8 mouse cellular contexts compared by ENCODE assay signal in genomic region chr5:31179766-31180630, GRCm38 (mm10). TPM values are rescaled to one million over a fixed set of nuclear protein-coding genes. Genes with fewer than 3 reads are reported as not detected.
A peak's percentile ranks its signal among the peaks of the same experiment; 100 is the strongest.
DNase-seq lines count a peak whose midpoint lies in the region; ATAC-seq and TF ChIP-seq lines count a peak whose summit lies in the region.

TSS of gene Gm29609 (minus strand) at chr5:31179911.
TSS of gene Gtf3c2 (minus strand) at chr5:31180144.

- under 1% methylated on average over 59 of the region's 59 CpGs for WGBS in hindbrain, postnatal 0 days

- peak; percentile 8; the same call in 1 of the 2 replicates for TF ChIP-seq CTCF in gastrocnemius, adult 2 months (IDR thresholded peaks at IDR 0.05)
- no peak; the same call in 1 of the 2 replicates for TF ChIP-seq CTCF in hindbrain, postnatal 0 days (IDR thresholded peaks at IDR 0.05; ENCODE audit: low read depth)
- TF ChIP-seq CTCF in left cerebral cortex, adult 2 months (IDR thresholded peaks at IDR 0.05), result no peak; the same call in 1 of the 2 replicates

- H3K4me1 ChIP-seq in hindbrain, postnatal 0 days (ENCODE audit: insufficient read depth, low read length), result no peaks in the 10 kb centered on the region; the same call in 1 of the 2 replicates

- H3K27ac ChIP-seq in gastrocnemius, adult 2 months, result peak within 1 kb of the TSS; percentile 97
- H3K27ac ChIP-seq in hindbrain, postnatal 0 days, result peak within 1 kb of the TSS; percentile 96
- H3K27ac ChIP-seq in left cerebral cortex, adult 2 months, result peak within 1 kb of the TSS; percentile 96

- peak; percentile 94 for ATAC-seq in common myeloid progenitor, adult 5-6 weeks (replicated peaks; ENCODE audit: low read depth, poor library complexity, severe bottlenecking)
- ATAC-seq in hindbrain, postnatal 0 days, result peak; percentile 98
- peak; percentile 91 for ATAC-seq in megakaryocyte, adult 5-6 weeks (ENCODE audit: poor library complexity, severe bottlenecking)

- no peaks in the 10 kb centered on the region for H3K36me3 ChIP-seq in hindbrain, postnatal 0 days (ENCODE audit: insufficient read depth, low read length)

- peak within 1 kb of the TSS; percentile 89 for H3K4me2 ChIP-seq in hindbrain, postnatal 0 days (ENCODE audit: low read depth, low read length)

- H3K9ac ChIP-seq in hindbrain, postnatal 0 days (replicated peaks; ENCODE audit: low read length), result peak within 1 kb of the TSS; percentile 81

- intact Hi-C loops in gastrocnemius, adult 2 months (cut with DNase I), result loop anchor here (2.0 to 5.0 kb wide), 2 partner anchors 25 to 42 kb away; partner anchors contain the start of genes Mpv17 and Ppm1g
- intact Hi-C loops in left cerebral cortex, adult 2 months (cut with DNase I), result loop anchor here (1.0 kb wide), 2 partner anchors 13 to 26 kb away; partner anchors contain the start of genes Eif2b4, Mpv17 and Snx17

- no peaks in the 10 kb centered on the region for H3K27me3 ChIP-seq in hindbrain, postnatal 0 days (ENCODE audit: insufficient read depth, low read length)

- H3K9me3 ChIP-seq in hindbrain, postnatal 0 days (ENCODE audit: low read length), result no peaks in the 10 kb centered on the region

- DNase-seq in ZHBTc4 (ENCODE audit: low read depth, low spot score), result peak; percentile 99
- peak; percentile 93 for DNase-seq in gastrocnemius, adult 2 months
- DNase-seq in hindbrain, postnatal 0 days (ENCODE audit: low spot score), result peak; percentile 99
- DNase-seq in left cerebral cortex, adult 2 months (ENCODE audit: extremely low spot score in 1 of 2, low spot score in 2 of 2), result peak; percentile 96
- DNase-seq in right cerebral cortex, adult 2 months (ENCODE audit: low spot score in 2 of 2), result peak; percentile 98
- peak; percentile 95 for DNase-seq in urinary bladder, postnatal 14 days (ENCODE audit: low spot score)

- peak within 1 kb of the TSS; percentile 91 for H3K4me3 ChIP-seq in gastrocnemius, adult 2 months
- H3K4me3 ChIP-seq in hindbrain, postnatal 0 days (ENCODE audit: low read length), result peak within 1 kb of the TSS; percentile 86
- H3K4me3 ChIP-seq in left cerebral cortex, adult 2 months, result peak within 1 kb of the TSS; percentile 91

RNA-seq across cellular contexts. Expression of gene Gm29609, which starts in this region (rescaled TPM):
- total RNA-seq in common myeloid progenitor, adult 5-6 weeks (2017), result 2.5 TPM in 1 of 2 replicates, not detected in the other
- total RNA-seq in gastrocnemius, adult 2 months (2021), result under 1 TPM; 0.53 to 0.74 TPM
- 1.8 and 9.8 TPM in 2 replicates for total RNA-seq in hindbrain, postnatal 0 days (2014; rRNA removed)
- 1.9 and 2.9 TPM in 2 replicates for polyA plus RNA-seq in hindbrain, postnatal 0 days (2015; fragmentation: Nextera tagmentation; extraction: Ambion mirVana)
- 1 to 10 TPM; 3.0 to 3.2 TPM for total RNA-seq in left cerebral cortex, adult 2 months (2021)
- 0.22 and 1.3 TPM in 2 replicates for total RNA-seq in megakaryocyte, adult 5-6 weeks (2015)
- total RNA-seq in megakaryocyte, adult 5-6 weeks (2017), result 0.29 TPM in 1 of 2 replicates, not detected in the other

RNA-seq across cellular contexts. Expression of gene Gtf3c2, which starts in this region (rescaled TPM):
- 55.5 and 83.8 TPM in 2 replicates for total RNA-seq in common myeloid progenitor, adult 5-6 weeks (2017)
- total RNA-seq in gastrocnemius, adult 2 months (2021), result 10 to 100 TPM; 22.9 to 26.5 TPM
- total RNA-seq in hindbrain, postnatal 0 days (2014; rRNA removed), result 40.8 and 65.6 TPM in 2 replicates
- polyA plus RNA-seq in hindbrain, postnatal 0 days (2015; fragmentation: Nextera tagmentation; extraction: Ambion mirVana), result 45.1 and 46.1 TPM in 2 replicates
- 10 to 100 TPM; 56.8 to 61.1 TPM for total RNA-seq in left cerebral cortex, adult 2 months (2021)
- 58.8 and 63.2 TPM in 2 replicates for total RNA-seq in megakaryocyte, adult 5-6 weeks (2015)
- 43.0 and 43.1 TPM in 2 replicates for total RNA-seq in megakaryocyte, adult 5-6 weeks (2017)

Comparison
In these comparisons a context has a peak if more than half of its experiments do, and no peak if none do; other contexts are left out.
1. Peak in every context shown above with its lines: DNase-seq, ATAC-seq, H3K4me3 ChIP-seq and H3K27ac ChIP-seq.